Mouse (Mus musculus) ovary, adult 18-20 months (tissue): ENCODE results near the gene Grik3.
A peak's percentile ranks its signal among the peaks of the same experiment; 100 is the strongest.
"Not testable (repeated sequence)": the region's sequence is repeated elsewhere in the genome, so short reads cannot be mapped to it uniquely, and the experiment has no call there.

Experiments used
- DNase-seq: peaks from one replicate; pipeline ENCODE4 v3.0.0; 2022; ENCODE audit warnings: low spot score, mixed read lengths

Gene Grik3

DNA sequence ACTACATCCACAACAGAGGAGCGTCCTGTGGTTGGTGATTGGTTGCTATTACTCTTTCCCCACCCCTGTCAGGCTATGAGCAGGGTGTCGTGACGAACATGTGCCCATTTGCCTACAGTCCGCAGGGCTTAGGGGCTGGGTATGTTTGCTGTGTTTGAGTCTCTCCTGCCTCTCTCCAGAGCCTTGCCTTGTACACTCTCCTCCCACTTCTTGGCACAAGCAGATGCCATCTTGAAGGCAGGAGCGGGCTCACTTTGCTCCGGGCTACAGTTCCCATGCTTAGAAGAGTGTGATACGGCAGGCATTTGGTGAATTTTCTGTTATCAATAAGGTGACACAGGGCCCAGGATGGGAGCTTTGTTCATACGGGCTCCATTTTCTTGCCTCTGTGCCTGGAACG lies 104.5 kb downstream of the Grik3 start:
- DNase-seq = no peak

DNA sequence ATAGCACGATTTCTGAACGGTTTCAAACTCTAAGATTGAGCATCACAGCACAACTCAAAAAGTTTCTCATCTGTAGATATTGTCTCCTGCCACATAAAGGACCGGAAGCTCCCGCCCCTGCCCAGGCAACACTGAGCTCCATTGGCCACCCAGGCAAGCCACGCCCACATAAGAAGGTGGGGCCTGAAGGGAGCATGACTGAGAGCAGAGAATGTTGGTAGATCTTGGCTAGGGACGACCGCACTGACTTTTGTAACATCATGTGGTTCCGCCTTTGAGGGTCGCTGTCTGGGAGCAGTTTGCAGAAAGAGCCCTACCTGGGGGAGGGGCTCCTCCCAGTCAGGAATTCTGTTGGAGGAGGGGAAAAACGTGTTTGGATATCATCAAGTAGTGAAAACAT lies 108.2 kb downstream of the Grik3 start:
- no peak for DNase-seq

DNA sequence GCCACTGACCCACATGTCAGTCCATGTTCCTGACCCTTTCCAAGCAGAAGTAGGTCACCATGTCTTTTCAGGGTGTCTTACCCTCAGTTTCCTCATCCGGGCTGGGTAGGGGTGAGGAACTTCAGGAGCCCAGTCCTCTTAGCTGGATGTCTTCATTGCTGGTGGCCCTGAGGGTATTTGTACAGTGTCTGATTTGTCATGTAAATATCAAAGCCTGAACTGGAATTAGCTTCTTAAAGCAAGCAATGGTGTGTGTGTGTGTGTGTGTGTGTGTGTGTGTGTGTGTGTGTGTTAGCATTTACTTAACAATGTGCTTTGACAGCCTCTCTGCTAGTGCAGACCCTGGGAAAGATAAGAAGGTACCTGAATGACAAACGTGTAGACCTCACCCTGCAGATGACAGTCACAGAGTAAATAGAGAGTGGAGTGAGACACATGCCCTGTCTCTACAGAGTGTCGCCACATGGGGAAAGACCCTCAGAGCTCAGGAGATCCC lies 109.1 kb downstream of the Grik3 start:
- DNase-seq = no peak

DNA sequence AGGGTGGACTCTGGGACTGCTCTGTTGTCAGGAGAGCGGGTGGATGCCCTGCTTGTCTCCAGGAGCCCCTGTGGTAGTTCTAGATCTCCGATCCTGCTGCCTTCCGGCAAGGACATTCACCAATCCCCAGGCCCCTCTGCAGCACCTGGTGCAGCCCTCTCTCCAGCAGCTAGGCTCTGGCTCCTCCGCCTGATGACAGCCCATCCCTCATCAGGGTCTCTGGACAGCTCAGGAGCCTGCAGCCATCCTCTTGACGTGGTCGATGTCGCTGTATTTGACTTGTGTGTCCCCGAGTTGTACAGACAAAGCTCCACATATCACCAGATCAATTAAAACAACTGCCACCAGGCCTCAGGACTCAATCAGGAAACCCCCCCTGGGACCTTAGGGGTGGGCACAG lies 110.1 kb downstream of the Grik3 start:
- DNase-seq = no peak

DNA sequence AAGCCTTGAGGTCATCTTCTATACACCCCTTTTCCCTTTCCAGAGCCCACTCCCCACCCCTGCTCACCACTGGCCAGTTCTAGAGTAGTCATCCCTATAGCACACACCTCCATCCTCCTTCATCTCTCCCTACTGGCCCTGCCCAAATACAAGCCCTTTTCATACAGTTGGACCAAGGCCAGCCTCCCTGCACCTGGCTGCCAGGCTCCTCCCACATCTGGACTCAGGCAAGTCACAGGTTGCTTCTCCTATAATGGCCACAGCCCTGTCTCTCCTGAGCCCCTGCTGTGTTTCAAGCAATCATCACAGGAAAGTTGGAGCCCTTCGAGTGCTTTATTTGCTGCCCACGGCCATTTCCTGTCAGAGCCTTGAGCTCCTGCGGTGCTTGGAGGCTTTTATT lies 110.8 kb downstream of the Grik3 start:
- DNase-seq = no peak

DNA sequence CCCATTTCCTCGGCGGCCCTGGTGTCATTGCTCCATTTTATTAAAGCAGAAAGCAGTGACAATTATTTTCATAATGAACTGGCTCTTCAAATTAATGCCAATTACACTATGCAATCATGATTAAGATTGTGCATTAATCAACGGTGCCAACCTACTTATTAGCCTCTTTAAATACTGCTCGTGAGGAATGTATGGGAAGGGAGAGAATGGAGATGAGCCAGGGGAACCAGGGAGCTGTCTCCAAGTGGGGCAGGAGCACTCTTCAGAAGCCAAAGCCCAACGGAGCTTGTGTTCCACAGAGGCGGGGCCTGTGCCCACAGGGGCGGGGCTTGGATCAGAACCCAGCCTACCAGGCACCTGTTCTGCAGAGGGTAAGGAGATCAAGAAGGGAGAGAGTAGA lies 114.0 kb downstream of the Grik3 start:
- no peak for DNase-seq

DNA sequence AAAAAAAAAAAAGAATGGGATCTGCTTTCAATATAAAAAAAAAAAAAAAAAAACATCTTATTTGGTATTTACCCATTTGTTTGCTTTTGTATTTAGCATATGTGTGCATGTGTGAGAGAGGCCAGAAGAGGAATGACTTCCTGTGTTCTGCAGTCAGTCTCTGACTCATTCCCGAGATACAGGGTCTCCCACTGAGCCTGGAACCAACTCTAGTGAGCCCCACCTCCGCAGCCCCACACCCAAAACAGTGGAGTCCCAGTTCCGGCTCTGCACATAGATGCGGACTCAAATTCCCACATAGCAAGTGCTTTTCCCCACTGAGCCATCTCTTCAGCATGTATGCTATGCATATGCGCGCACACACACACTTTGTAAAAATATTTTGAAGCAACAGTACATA lies 115.6 kb downstream of the Grik3 start:
- no peak for DNase-seq

DNA sequence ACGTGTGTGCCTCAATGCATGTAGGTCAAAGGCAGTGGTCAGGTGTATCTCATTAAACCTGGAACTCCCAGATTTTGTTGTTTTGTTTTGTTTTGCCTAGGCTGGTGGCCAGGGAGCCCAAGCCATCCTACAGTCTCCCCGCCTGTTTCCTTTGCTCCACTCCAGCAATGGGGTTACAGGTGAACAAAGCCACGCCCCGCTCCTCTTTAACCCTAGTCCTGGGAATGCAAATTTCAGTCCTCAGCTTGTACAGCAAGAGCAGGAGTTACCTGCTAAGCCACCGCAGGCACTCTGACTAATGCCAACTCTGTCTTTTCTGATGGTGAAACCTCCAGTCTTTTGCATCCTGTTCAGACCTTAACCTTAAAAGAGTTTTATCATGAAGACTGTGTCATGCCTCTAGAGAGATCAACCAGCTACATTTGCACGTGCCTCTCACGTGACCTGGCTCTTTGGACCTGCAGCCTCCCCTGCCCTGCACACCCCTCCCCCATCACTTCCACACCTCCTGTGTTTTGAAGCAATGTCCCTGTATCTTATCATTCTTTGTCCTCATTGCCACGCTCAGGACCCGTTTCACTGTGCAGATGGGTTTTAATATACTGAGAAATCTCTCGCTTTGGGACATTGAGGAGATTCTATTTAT lies 117.0 kb downstream of the Grik3 start:
- DNase-seq = no peak

DNA sequence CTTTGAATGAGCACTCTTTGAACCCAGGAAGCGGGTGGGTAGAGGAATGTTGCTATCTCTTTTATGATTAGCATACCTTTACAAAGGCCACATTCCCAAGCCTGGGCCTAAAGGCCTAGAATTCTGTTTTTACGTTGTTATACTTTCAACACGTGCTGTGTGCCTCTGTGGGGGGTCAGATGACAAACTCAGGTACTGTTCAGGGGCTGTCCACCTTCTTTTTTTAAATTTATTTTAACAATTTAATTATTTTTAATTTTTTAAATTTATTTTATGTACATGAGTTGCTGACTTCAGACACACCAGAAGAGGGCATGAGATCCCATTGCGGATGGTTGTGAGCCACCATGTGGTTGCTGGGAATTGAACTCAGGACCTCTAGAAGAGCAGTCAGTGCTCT lies 118.4 kb downstream of the Grik3 start:
- DNase-seq = not testable (repeated sequence)

DNA sequence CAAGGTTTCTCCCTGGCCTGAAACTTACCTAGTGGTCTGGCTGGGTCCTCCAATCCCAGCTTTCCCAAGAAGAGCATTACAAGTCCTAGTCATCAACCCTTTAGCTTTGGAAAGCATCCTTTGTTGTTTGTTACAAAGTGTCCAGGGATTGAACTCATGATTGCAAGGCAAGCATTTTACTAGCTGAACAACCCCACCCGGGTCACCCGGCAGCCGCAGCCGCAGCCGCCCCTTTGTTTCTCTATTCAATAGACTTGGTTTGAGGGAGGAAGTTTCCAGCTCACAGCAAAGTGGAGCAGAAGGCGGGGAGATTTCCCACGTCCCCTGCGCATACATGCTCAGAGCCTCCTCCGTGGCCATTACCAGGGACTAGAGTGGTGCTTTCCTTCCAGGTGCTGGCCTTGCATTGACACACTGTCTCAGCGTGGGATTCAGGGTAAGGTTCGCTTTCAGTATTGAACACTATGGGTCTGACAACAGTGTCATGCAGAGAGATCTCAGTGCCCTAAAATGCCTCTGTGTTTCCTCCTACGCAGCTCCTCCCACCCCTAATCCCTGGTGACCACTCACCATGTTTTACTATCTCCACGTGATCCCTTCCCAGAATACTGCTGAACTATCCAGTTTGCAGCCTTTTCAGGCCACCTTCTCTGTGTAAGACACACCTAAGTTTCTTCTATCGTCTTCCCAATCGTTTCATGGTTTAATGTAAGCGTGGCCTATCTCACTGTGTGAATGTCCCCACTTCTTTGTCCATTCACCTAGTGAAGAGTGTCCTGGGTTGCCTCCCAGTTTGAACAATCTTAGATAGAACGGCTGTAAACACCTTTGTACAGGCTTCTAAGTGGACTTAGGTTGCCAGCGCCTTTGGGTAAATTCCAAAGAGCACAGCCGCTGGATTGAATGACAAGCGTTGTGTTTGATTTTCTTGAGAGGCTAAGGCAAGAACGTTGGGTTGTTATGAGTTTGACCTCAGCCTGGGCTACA lies 119.1 kb downstream of the Grik3 start:
- DNase-seq = no peak

DNA sequence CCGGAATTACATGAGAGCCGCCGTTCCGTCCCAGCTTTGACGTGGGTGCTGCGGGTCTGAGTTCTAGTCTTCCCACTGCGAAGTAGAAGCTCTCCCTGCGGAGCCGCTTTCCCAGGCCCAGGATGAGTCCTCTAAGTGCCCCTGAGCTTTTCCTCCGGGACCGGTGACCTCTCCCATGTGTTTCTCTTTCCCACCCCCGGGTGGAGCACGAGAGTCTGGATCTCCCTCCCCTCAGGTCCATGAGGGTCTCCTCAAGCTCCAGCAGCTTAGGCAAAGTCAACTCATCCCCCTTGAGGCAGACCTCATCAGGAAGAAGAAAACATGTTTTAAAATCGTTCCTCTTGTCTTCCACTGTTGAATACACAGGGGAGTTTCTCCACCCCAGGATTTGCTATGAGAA lies 127.4 kb downstream of the Grik3 start:
- DNase-seq = no peak

DNA sequence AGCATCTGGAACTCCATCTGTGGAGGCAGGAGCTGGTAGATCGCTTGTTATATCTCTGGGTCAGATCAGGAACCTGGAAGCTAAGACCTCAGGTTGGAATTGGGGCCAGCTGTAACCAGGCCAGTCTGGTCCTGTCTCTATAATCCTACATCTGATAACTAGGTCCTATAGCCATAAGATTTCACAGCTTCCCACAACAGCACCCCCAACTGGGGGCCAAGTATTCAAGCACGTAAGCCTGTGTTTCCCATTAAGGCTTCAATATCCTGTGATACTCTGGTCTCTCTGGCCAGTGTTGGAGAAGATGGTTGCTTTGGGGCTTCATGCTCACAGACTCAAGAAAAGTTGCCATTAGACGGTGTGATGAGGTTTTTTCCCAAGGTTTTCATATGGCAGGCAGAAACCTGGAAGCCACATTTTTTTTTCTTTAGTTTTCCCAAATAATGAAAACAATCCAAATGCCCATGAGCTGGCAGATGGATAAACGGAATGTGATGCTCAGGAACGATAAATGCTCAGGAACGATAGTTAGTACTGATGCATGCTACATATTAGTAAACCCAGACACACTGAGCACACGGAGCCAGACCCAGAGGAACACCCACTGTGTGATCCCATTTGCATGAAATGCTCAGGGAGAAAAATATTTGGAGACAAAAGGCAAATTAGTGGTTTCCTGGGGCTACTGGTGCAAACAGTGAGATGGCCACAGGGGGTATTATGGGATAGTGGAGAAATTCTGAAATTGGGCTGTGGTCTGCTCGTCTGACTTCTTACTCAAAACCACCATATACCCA lies 128.2 kb downstream of the Grik3 start:
- DNase-seq = no peak

DNA sequence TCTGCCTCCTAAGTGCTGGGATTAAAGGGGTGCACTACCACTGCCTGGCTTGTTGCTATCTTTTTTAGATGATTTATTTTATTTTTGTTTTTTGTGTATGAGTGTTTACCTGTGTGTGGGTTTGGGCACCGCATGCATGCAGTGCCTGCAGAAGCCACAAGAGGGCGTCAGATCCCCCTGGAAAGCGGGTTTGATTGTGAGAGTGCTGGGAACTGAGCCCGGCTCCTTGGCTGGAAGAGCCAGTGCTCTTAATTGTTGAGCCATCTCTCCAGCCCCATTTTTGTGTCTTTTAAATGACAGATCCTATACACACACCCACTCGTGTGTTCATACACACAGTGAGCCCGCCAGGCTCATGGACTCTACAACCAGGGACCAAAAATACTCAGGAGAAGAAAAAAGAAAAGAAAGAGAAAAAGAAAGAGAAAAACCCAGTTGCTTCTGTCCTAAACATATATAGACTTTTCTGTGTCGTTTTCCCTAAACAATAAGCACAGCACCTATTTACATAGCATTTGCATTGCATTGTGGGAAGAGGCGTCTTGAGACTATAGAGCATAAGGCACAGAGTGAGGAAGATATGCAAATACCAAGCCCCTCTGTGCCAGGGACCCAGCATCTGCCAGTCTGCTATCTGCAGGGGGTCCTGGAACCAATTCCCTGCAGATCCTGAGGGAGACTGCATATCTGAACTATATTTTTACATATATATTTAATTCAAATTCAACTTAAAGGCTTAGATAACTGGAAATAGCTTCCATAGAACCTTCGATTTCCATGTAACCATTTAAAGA lies 134.6 kb downstream of the Grik3 start:
- no peak for DNase-seq

DNA sequence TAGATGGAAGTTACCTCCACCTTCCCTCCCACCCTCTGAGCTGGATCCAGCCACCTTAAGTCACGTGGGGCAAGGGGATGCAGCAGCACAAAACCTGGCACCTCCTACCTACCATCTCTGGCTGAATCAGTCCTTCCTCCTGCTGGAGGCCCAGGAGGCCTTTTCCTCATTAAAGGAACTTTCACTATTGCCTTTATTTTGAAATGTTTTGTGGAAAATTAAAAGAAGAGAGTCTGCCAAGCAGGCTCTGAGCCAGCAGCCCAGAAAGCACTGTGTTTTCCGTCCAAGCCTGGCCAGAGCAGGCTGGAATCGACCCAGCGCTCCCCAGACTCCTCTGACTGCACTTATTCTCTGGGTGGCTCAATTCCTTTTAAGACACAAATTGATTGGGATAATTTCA lies 139.0 kb downstream of the Grik3 start:
- DNase-seq = peak; percentile 39

DNA sequence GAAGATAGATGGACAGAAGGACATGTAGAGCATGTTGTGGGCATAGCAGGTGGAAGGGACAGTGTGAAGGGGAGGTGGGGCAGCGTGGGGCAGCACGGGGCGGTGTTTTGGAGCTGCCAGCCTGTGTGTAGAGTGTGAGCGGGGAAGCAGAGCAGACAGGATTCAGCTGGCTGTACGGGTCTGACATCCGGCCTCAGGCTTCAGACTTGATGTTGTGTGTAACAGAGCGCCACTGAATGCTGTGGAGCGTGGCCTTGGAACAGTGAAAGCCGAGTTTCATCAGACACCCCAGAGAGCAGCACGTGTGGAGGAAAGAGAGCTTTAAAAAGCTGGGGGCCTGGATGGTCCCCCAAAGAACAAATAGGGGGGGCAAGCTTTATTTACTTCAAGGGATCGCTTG lies 144.5 kb downstream of the Grik3 start:
- no peak for DNase-seq

DNA sequence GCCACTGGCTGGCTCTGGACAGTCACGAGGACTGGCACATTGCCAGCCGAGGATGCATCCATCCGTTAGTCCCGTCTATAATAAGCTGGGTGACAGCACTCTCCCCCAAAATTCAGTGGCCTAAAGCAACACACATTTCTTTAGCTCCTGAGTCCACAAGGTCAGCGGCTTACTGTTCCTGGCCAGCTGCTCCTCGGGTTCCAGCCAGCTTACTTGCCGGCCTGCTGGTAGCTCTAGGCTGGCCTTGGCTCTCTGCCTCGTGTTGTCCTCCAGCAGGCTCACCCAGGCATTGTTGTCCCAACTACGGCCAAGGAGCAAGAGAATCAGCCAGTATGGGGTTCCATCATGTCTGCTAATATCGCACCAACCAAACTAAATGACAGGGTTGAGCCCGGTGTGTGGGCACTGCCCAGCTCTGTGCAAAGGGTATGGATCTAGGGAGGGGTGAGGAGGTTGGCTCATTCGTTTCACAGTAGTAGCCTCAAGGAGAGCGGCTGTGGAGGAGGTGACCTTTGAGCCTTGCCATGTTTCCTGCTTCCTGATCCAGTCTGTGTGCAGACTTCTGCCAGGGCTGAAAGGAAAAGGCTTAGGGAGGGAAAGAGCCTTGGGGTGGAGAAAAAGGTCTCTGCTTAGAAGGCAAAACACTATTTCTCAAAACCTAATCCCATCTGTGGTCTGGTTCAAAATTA lies 146.3 kb downstream of the Grik3 start:
- peak; percentile 83 for DNase-seq

DNA sequence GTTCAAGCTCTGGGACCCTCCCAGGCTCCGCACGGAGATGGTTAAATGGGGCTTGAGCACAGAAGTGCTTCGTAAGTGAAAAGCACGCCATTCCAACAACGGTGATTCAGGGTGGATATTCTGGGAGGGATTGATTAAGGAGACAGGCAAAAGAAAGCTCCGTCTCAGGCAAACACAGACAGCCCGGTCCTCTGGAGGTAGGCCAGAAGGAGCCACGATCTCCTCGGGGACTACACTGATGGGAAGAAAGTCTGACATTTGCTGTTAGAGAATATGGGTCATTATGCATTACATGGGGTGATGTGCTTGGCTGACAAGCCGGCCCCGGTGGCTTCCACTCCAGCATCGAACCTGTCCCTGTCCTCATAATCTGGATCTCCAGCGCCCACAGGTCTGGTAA lies 146.9 kb downstream of the Grik3 start:
- no peak for DNase-seq

DNA sequence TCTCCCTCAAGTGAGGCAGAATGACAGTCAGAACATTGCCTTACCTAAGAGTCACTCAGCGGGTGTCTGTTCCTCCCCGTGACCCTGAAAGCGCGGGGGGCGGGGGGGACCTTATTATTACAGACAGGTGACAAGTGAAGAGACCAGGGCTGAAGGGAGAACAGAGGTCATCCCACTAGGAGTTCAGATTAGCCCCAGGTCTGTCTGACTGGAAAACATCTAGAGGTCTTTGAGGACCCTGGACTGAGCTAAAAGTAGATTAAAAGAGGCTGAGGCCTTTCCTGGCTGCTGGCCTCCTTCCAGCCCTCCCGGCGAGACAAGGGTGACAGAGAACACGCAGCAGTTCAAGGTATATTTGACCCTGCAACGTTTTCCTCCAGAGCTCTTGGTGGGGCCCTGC lies 150.0 kb downstream of the Grik3 start:
- no peak for DNase-seq

DNA sequence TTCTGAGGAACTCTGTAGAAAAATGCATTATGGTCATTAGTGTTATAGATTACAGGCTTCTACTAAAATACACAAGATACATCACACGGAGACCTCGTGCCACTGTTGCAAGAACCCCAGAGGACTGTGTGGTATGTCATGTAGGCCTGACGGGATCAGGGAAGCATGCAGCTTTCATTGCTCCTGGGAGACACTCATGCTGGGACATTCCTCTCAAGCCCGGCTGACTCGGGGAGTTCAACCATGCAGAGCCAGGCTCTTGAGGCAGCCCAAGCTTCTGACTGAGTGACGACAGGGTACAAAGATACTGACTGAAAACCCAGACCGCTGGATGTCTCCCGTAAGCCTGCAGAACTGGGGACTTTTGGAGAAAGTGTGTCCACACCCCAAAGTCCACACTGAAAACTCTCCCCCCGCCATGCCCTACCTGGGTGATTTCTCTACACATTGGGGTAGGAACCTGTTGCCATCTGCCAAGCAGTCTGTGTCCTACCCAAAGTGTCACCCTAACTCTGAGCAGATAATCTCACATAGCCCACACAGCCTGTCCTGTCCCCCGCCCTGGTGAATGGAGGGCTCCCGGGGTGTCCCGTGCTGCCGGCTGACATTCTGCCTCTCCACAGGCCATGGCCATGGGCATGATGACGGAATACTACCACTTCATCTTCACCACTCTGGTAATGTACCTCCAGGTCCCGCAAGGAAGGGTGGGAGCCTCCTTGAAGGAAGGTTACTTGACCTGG lies 150.6 kb downstream of the Grik3 start:
- no peak for DNase-seq
